Mouse (Mus musculus) kidney, embryonic 15.5 days (tissue): ENCODE measurements around the gene Timm13. TPM values are rescaled to one million over a fixed set of nuclear protein-coding genes. Genes with fewer than 3 reads are reported as not detected.

ENCODE experiments used
- ATAC-seq: fragments of 200-750 bp; cut with Nextera tagmentation; replicated peaks from 2 replicates; pipeline ENCODE4 v1.8.0; 2017; ENCODE audit warnings: moderate TSS enrichment; ENCODE audit not compliant: low FRiP score
- H3K27ac ChIP-seq: fragments of 300-500 bp; sonication (generic); 2 replicates; pipeline ENCODE4 v1.5.1; 2015; ENCODE audit warnings: mild to moderate bottlenecking, inconsistent platforms
- H3K27me3 ChIP-seq: fragments of 300-500 bp; sonication (generic); 2 replicates; pipeline ENCODE4 v1.6.1; 2015; ENCODE audit warnings: inconsistent platforms
- H3K36me3 ChIP-seq: fragments of 300-500 bp; sonication (generic); 2 replicates; pipeline ENCODE4 v1.6.1; 2015; ENCODE audit warnings: inconsistent platforms
- H3K4me1 ChIP-seq: fragments of 300-500 bp; sonication (generic); 2 replicates; pipeline ENCODE4 v1.6.1; 2015; ENCODE audit warnings: inconsistent platforms
- H3K4me2 ChIP-seq: fragments of 300-500 bp; sonication (generic); 2 replicates; pipeline ENCODE4 v1.6.1; 2015; ENCODE audit warnings: moderate library complexity, mild to moderate bottlenecking, inconsistent platforms
- H3K4me3 ChIP-seq: fragments of 300-500 bp; sonication (generic); replicated peaks from 2 replicates; pipeline ENCODE4 v1.5.1; 2015; ENCODE audit warnings: mild to moderate bottlenecking, inconsistent platforms
- H3K9ac ChIP-seq: fragments of 300-500 bp; sonication (generic); 2 replicates; pipeline ENCODE4 v1.6.1; 2015; ENCODE audit warnings: mild to moderate bottlenecking, inconsistent platforms
- H3K9me3 ChIP-seq: fragments of 300-500 bp; sonication (generic); replicated peaks from 2 replicates; pipeline ENCODE4 v1.6.1; 2016; ENCODE audit warnings: inconsistent platforms
- WGBS: fragments of 180-500 bp; shearing (Covaris S2); methylation state at CpG from one replicate; pipeline ENCODE4 v1.1.7; 2015; ENCODE audit warnings: mixed read lengths; 5-methylcytosine and 5-hydroxymethylcytosine counted together
- polyA plus RNA-seq: library from polyadenylated mRNA; unstranded; fragments of >200 nt; fragmentation: Nextera tagmentation; extraction: Ambion mirVana; gene quantifications from 2 replicates; pipeline ENCODE4 v1.2.1, GENCODE M21; 2015

Gene Timm13
- polyA plus RNA-seq, 1 experiment from 2014 or later: 368 TPM

GRCm38 (mm10) chr10:80915260-80915659 is 14.5 kb upstream of the Timm13 start:
- H3K9me3 ChIP-seq: no peaks in the 10 kb centered on the region
- H3K36me3 ChIP-seq: peaks cover 50% of the 10 kb centered on the region
- H3K4me2 ChIP-seq: no peak overlapping the region
- no peak overlapping the region for H3K9ac ChIP-seq
- H3K27me3 ChIP-seq: no peaks in the 10 kb centered on the region
- H3K4me3 ChIP-seq: no peak overlapping the region
- WGBS: 73% methylated on average over 2 of the region's 2 CpGs
- H3K4me1 ChIP-seq: peaks cover 22% of the 10 kb centered on the region
- H3K27ac ChIP-seq: no peak overlapping the region
- ATAC-seq: no peak

GRCm38 (mm10) chr10:80914253-80914656 is 13.5 kb upstream of the Timm13 start:
- Histone ChIP-seq H3K27me3 (no peaks in the 10 kb centered on the region), H3K4me3 (no peak overlapping the region), H3K36me3 (peaks cover 60% of the 10 kb centered on the region), H3K4me1 (peaks cover 22% of the 10 kb centered on the region), H3K27ac (no peak overlapping the region), H3K9ac (no peak overlapping the region), H3K4me2 (no peak overlapping the region), H3K9me3 (no peaks in the 10 kb centered on the region)
- no peak for ATAC-seq
- WGBS: 91% methylated on average over 5 of the region's 5 CpGs

- Histone ChIP-seq H3K4me2 (no peak overlapping the region), H3K27ac (no peak overlapping the region), H3K9me3 (no peaks in the 10 kb centered on the region), H3K27me3 (no peaks in the 10 kb centered on the region), H3K36me3 (peaks cover 68% of the 10 kb centered on the region), H3K9ac (no peak overlapping the region), H3K4me3 (no peak overlapping the region), H3K4me1 (peaks cover 20% of the 10 kb centered on the region)
- no peak for ATAC-seq
- WGBS: 78% methylated on average over 7 of the region's 8 CpGs
Measured at GRCm38 (mm10) chr10:80913364-80914011, 12.7 kb upstream of the Timm13 start.

DNA sequence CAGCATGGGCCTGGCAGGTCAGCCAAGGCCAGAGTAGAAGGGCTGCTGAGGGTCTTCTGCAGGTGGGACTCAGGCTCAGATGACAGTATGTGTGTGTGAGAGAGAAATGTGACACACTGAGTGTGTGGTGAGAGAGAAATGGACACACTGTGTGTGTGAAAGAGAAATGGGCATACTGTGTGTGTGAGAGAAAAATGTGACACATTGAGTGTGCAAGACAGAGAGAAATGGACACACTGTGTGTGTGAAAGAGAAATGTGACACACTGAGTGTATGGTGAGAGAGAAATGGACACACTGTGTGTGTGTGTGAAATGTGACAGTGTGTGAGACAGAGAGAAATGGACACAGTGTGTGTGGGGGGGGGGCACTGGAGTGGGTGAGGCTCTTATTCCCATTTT is 11.1 kb upstream of the Timm13 start:
- peaks cover 10% of the 10 kb centered on the region for H3K4me1 ChIP-seq
- H3K4me2 ChIP-seq: no peak overlapping the region
- H3K27me3 ChIP-seq: no peaks in the 10 kb centered on the region
- no peaks in the 10 kb centered on the region for H3K9me3 ChIP-seq
- no peak overlapping the region for H3K4me3 ChIP-seq
- H3K27ac ChIP-seq: no peak overlapping the region
- H3K9ac ChIP-seq: no peak overlapping the region
- ATAC-seq: no peak
- H3K36me3 ChIP-seq: peaks cover 83% of the 10 kb centered on the region

GRCm38 (mm10) chr10:80911354-80911753 is 10.6 kb upstream of the Timm13 start:
- no peak for ATAC-seq
- Histone ChIP-seq H3K36me3 (peaks cover 85% of the 10 kb centered on the region), H3K9me3 (no peaks in the 10 kb centered on the region), H3K4me1 (peaks cover 5% of the 10 kb centered on the region), H3K4me3 (no peak overlapping the region), H3K27ac (no peak overlapping the region), H3K27me3 (no peaks in the 10 kb centered on the region), H3K4me2 (no peak overlapping the region), H3K9ac (no peak overlapping the region)
- WGBS: 96% methylated on average over 4 of the region's 4 CpGs

GRCm38 (mm10) chr10:80909375-80910162 is 8.8 kb upstream of the Timm13 start:
- H3K4me1 ChIP-seq: no peaks in the 10 kb centered on the region
- no peak overlapping the region for H3K27ac ChIP-seq
- H3K4me2 ChIP-seq: no peak overlapping the region
- no peak overlapping the region for H3K4me3 ChIP-seq
- no peaks in the 10 kb centered on the region for H3K9me3 ChIP-seq
- H3K9ac ChIP-seq: no peak overlapping the region
- no peak for ATAC-seq
- WGBS: 94% methylated on average over 22 of the region's 22 CpGs
- H3K36me3 ChIP-seq: peaks cover 93% of the 10 kb centered on the region
- no peaks in the 10 kb centered on the region for H3K27me3 ChIP-seq

GRCm38 (mm10) chr10:80904709-80905108 is 3.9 kb upstream of the Timm13 start:
- Histone ChIP-seq H3K36me3 (peaks cover 80% of the 10 kb centered on the region), H3K9me3 (no peaks in the 10 kb centered on the region), H3K27ac (no peak overlapping the region), H3K4me1 (peaks cover 12% of the 10 kb centered on the region), H3K9ac (no peak overlapping the region), H3K27me3 (no peaks in the 10 kb centered on the region), H3K4me2 (no peak overlapping the region), H3K4me3 (no peak overlapping the region)
- ATAC-seq: no peak
- 90% methylated on average over 11 of the region's 11 CpGs for WGBS

GRCm38 (mm10) chr10:80904004-80904693 is 3.4 kb upstream of the Timm13 start:
- H3K36me3 ChIP-seq: peaks cover 76% of the 10 kb centered on the region
- ATAC-seq: no peak
- H3K4me3 ChIP-seq: no peak overlapping the region
- H3K27ac ChIP-seq: no peak overlapping the region
- no peak overlapping the region for H3K4me2 ChIP-seq
- no peaks in the 10 kb centered on the region for H3K9me3 ChIP-seq
- peaks cover 17% of the 10 kb centered on the region for H3K4me1 ChIP-seq
- 85% methylated on average over 28 of the region's 28 CpGs for WGBS
- no peak overlapping the region for H3K9ac ChIP-seq
- H3K27me3 ChIP-seq: no peaks in the 10 kb centered on the region

DNA sequence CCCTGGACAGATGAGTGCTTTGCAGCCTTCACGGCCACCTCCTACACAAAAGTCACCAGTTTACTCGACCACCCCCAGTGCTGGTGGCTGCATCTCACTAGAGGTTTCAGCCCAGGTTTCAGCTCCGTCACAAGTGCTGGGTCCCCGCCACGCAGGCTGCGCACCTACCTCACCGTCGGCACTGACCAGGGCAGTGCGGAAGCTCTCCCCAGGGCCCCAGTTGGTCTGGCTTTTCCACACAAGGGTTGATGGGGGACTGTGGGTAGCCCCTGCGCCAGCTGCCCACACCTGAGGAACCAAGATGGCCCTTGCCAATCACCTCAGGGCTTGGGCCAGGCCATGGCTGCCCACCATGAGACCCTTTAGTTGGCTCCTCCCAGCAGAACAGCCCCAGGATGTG is 2.5 kb upstream of the Timm13 start:
- Histone ChIP-seq H3K4me1 (peaks cover 25% of the 10 kb centered on the region), H3K9me3 (no peaks in the 10 kb centered on the region), H3K4me2 (no peak overlapping the region), H3K27me3 (no peaks in the 10 kb centered on the region), H3K9ac (no peak overlapping the region), H3K27ac (no peak overlapping the region), H3K4me3 (no peak overlapping the region), H3K36me3 (peaks cover 76% of the 10 kb centered on the region)
- no peak for ATAC-seq
- WGBS: 91% methylated on average over 10 of the region's 10 CpGs

DNA sequence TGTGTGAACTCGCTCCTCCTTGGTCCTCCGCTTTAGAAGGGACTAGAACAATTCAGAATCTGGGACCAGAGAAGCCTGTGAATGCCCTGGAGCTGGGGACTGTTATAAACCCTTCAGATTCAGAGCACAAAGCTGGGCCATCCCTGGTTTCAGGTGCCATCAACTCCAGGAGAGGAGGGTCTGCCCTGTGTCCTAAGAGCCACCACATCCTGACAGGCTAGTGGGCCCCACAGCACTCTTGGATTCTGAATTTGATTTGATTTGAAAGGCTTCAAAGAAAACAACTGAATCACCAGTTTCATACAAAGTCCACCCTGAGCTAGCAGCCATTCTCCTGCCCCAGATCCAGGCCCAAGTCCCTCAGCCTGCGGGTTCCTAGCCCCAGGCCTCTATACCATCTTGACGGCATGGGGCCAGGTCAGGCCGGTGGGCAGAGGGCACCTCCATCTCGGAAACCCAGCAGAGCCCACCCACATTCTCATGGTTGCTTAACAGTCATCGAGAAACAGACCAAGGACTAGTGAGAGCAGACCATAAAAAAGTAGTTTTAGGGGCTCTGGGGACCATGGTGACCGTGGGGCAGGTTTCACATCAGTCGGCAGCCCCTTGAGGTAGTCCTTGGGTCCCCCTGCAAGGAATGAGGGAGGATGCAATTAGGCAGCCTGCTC is 1.6 kb upstream of the Timm13 start:
- no peak overlapping the region for H3K9ac ChIP-seq
- H3K27ac ChIP-seq: no peak overlapping the region
- no peak overlapping the region for H3K4me3 ChIP-seq
- no peaks in the 10 kb centered on the region for H3K9me3 ChIP-seq
- ATAC-seq: no peak
- H3K4me1 ChIP-seq: peaks cover 33% of the 10 kb centered on the region
- H3K36me3 ChIP-seq: peaks cover 73% of the 10 kb centered on the region
- H3K27me3 ChIP-seq: no peaks in the 10 kb centered on the region
- WGBS: 93% methylated on average over 9 of the region's 9 CpGs
- H3K4me2 ChIP-seq: no peak overlapping the region

DNA sequence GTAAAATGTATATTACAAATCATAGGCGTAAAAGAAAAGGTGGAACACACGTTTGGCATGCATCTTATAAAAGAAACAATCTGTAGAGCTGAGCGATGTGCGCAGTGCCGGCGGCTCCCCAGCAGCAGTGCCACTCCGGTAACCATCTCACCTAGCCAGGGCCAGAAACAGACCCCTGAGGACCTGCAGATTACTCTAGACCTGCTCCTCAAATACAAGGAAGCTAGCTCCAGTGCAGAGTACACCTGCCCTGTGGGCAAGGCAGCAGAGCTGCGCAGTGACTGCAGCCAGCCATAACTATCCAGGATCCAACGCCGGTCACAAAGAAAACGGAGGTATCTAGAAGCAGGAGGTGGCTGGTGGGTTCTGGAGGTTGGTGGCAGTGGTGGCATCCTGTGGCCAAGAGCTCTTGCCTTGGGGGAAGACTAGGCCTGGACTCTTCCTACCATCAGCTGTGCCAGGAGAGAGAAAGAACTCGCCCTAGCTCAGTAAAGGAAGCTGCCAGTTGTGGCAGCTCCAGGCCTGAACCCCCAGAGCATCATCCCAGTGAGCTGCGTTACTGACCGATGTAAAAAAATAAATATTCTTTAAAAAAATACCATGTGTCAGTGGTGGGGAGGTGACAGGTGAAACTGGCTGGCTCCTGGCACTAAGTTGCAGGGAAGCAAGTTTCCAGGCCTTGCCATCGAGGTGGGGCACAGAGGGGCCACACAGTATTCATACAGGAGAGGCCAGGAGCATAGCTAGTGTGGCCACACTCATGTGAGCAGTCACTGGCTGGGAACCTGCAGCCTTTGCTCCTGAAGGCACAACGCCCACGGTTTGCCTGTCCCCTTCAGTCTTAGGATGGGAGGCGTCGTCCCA is 872 bp upstream of the Timm13 start:
- peak overlapping the region; percentile 81; the same call in 1 of the 2 replicates for H3K4me3 ChIP-seq
- H3K27ac ChIP-seq: peak overlapping the region; percentile 76
- ATAC-seq: no peak
- WGBS: 88% methylated on average over 19 of the region's 19 CpGs
- H3K4me1 ChIP-seq: peaks cover 33% of the 10 kb centered on the region
- H3K4me2 ChIP-seq: peak overlapping the region; percentile 46
- 0 out of 2 replicates have a peak overlapping the region, but pooled peaks have one; percentile 10 for H3K9ac ChIP-seq
- no peaks in the 10 kb centered on the region for H3K27me3 ChIP-seq
- H3K9me3 ChIP-seq: no peaks in the 10 kb centered on the region
- H3K36me3 ChIP-seq: peaks cover 69% of the 10 kb centered on the region
